Mouse (Mus musculus) G1E-ER4 (cell line): ENCODE data around the gene Pole. TPM values are rescaled to one million over a fixed set of nuclear protein-coding genes. Genes with fewer than 3 reads are reported as not detected.

ENCODE experiments used
- GATA1 ChIP-seq: IDR thresholded peaks from one replicate; pipeline ENCODE4 v1.8.0; 2012; ENCODE audit warnings: low read length, inconsistent platforms
- polyA plus RNA-seq: library from polyadenylated mRNA; stranded (reverse); fragments of >175 nt; gene quantifications from 2 replicates; pipeline ENCODE4 v1.2.3, GENCODE M21; 2012

Gene Pole
- polyA plus RNA-seq = 23.3 and 35.0 TPM in 2 replicates

DNA sequence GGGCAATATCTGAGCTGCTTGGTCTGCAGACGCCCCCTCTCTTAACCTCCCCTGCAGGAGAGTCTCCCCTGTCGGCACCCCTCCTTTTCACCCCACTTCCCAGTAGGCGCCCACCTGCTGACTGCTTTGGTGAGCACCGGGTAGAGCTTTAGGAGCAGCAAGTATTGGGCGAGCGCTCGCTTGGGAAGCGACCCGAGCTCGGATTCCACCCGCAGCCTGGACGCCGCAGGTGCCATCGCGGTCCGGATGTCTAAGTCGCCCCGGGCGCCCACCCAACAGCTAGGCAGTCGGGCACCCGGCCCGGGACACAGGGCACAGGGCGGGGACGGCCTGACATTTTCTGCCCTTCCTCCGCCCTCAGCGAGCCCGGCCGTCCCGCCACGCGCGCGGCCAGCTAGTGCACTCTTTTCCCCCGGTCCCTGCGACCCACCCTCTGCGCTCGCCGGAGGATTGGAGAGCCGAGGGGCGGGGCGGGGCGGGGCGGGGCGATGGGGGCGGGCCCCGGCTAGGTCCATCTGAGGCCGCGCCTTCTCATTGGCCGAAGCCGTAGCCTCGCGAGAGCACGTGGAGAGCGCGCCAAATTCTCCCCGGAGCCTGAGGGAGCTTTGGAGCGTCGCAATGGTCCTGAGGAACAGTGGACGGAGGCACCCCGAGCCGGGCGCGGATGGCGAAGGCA, at the start of gene Pole, which contains the start of gene Pxmp2:
Gene Pole, plus strand, starts transcription at position 537 of the 676 bp plus-strand sequence.
Gene Pxmp2, minus strand, starts transcription at position 417 of the 676 bp plus-strand sequence.
- TF ChIP-seq GATA1 = no peak

DNA sequence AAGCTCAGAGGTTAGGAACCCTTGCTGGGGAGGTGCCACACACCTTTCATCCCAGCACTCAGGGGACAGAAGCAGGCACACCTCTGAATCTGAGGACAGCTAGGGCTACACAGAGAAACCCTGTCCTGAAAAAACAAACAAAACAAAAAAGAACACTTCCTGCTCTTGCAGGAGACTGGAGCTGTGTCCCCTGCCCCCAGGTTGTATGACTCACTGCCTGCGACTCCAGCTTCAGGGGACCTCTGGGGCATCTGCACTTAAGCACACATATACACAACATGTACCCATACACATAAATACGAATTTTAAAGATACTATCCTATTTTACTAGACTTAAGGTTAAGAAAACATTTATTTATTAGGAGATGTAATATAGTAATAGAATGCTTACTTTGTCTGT, 42.0 kb upstream of the Pole start:
- TF ChIP-seq GATA1 = no peak

DNA sequence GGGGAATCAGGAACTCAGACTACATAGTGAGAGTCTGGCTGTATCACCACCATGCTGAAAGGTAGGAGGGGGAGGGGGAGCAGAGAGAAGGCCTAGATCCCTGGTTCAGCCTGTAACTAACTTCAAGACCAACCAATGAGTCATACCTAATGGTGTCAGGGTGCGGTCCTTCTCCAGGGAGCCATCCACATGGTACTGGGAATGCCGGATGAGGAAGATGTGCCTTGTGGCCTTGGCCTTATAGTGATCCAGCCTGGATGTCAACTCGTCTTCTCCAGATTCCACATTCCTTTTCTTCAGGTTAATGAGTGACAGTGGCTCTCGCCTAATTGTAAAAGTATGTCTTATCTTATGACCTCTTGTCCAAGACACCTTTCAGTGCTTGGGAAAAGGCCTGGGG, 19.2 kb upstream of the Pole start:
- TF ChIP-seq GATA1 = no peak

DNA sequence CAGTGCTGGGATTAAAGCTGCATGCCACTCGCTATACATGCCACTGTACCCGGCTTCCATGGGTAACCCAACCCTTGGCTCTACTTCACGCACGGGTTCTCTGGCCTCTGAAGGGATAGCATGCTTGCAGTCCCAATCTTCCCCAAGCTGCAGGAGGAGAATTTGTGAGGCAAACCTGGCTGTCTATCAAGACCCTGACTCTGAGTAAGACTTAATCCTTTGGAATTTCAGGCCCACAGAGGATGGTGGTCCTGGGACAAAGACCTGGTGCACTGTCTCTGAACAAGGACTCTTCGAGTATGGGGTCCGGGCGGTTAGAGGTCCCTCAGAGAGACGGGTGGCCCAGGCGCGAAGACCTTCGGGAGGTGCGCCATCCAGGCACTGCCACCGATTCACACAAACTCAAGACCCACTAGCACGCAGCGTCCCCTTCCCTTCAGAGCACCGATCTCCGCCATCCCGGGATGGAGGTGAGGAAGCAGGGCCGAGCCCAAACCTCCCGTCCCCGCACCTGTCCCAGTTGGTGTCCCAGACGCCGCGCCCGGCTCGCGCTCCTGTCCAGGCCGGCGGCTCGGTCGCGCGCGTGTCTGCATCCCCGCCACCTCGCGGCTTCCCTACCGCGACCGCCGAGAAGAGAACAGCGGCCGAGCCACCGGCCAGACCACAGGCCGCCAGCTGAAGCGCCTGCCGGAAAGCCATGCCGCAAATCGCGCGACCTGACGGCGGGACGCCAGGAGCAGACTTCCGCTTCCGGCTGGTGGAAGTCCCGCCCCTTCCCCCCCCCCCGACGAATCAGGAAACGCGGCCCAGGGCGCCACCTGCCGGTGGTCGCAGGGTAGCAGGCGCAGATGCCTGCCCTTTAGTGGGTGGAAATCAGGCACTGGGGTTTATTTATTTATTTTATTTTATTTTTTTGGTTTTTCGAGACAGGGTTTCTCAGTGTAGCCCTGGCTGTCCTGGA, 16.7 kb upstream of the Pole start, which contains the start of gene Pgam5:
Gene Pgam5, minus strand, starts transcription at position 773 of the 961 bp plus-strand sequence.
- TF ChIP-seq GATA1 = no peak

DNA sequence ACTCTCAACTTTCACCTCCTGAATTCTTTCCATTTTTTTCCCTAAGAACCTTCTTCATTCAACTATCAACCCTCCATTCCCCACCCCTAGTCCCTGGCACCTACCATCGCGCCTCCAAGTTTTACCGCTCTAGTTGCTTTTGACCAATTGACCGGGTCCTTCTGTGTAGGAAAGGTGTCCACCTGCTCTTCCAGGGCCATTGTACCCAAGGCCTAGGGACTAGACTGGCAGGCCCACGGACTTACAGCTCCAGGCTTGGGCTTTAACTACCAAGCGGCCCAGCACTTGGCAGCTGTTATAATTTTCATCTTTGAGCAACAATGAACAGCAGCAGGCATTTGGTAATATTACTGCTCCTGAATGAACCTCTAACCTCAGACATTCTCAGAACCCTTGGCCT, 15.9 kb upstream of the Pole start:
- no peak for TF ChIP-seq GATA1

DNA sequence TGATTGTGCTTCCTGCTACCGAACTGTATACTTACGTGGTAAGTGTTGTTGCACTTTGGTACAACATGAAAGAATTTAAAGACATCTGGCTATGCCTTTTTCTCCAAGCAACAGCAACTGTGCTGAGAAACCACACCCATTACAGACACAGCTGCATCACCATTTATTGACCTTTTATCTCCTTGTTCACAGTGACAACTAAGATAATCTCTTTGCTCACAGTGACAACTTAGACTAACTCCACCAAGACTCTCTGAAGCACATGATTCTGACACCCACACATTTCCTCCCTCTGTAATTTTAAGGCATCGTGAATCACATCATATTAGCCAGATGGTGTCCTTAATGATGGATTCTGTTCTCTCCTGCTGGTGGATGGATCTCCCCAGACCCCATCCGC, 12.0 kb upstream of the Pole start:
- peak; percentile 77 for TF ChIP-seq GATA1

DNA sequence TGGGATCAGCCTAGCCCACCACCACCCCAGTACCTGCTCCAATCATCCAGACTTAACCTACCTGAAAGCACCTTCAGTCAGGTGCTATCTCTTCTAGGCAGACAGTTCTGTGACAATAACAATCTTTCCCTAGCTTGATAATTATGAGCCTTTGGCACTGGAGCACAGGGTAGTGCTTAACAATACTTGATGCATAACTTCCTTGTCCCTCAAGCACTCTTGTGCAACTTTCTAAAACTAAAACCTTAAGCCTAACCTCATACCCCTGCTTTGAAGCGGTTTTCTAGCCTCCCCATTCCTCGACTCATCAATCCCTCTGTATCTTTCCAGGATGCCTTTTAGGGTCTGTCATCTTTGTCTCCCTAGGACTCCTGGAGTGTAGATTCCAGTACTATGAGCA, 11.3 kb upstream of the Pole start:
- no peak for TF ChIP-seq GATA1

DNA sequence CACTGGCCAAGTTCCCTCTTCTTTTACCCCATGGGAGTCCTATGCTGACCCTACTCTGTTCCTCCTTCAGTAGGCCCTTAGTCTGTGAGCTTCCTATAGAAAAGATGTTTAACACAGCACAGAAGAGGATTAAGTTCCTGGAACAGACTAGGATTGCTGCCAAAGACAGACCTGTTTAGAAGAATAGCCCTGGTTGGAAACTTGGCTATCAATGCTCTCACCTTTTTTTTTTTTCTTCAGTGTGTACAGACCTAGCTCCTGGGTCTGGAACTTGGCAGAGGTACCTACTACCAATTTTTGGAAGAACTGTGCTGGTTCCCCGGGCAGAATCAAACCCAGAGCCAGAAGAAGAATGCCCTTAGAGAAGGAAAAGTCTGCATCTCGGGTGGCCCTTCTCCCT, 9.7 kb upstream of the Pole start:
- no peak for TF ChIP-seq GATA1

DNA sequence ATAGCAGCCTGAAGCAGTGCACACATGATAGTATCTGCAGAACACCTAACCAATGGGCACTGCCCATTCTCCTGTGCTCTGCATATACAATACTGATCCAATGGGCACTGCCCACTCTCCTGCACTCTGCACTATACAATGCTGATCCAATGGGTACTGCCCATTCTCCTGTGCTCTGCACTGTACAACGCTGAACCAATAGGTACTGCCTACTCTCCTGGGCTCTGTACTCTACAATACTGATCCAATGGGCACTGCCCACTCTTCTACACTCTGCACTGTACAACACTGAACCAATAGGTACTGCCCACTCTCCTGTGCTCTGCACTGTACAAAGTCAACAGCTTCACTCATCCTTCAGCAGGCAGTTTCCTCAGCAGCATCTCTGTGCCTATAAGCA, 9.2 kb upstream of the Pole start:
- TF ChIP-seq GATA1 = no peak

DNA sequence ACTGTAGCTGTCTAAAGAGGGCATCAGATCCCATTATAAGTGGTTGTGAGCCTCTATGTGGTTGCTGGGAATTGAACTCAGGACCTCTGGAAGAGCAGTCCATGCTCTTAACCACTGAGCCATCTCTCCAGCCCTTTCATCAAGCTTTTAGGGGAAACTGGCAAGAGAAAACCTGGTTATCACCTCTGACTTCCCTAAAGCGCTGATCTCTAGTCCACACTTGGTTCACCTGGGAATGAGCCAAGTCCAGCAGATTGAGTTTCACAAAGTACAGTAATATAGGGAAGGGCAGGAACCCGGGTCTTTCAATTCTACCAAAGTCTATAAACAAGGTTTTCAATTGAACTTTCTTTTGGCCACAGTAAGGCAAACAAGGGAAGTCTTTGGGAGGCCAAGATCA, 4.1 kb upstream of the Pole start:
- TF ChIP-seq GATA1 = no peak

DNA sequence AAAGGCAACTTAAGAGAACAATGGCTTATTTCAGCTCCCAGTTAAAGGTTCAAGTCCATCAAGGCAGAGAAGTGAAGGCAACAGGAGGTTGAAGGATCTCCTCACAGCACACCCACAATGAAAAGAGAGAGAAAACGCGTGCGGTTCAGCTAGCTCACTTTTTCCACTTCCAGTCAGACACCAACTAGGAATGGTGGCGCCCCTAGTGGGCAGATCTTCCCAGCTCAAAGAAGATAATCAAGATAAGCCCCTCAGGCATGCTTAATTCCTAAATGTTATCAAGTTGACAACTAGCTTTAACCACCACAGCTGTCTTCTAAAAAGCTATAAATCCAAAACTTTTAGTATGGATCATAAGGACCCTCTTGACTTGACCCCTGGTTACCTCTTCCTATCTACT, 1.6 kb upstream of the Pole start:
- peak; percentile 71 for TF ChIP-seq GATA1

DNA sequence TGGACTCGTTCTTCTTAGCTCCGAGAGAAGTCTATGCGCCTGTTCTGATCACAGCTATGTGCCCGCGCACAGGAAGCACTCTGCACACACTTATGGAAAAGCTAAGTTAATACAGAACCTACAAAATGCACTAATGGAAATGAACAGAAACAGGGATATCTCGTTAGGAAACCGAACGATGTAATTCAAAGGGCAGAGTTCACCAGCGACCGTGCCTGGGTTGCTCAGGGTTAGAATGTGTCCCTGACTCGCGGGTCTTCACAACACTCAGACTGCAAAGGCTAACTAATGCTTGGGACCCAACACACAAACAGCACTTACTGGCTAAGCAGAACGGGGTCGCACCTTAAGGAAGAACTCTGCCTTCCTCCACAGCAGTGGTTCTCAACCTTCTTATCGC, 950 bp upstream of the Pole start:
- TF ChIP-seq GATA1 = no peak

DNA sequence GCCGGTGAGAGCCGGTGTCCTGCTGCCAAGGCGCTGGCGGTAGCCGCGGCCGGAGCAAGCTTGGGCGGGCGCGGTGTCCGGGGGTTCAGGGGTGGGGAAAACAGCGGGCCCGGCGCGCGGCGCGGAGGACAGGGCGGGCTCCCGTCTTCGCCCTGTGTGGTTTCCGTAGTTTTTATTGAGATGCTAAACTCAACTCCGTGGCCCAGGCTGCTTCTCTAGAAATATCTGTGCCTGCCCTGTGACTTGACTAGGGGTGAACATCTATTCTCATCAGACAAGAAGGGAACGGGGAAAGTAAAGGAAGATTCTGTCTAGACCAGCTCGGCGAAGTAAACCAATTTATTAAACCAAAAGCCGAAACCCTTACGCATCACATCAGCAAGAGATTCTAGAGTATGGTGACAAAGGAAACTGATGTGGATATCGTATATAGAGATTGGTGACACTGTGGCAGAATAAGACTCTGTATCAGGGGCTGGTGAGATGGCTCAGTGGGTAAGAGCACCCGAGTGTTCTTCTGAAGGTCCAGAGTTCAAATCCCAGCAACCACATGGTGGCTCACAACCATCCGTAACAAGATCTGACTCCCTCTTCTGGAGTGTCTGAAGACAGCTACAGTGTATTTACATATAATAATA, 459 bp downstream of the Pole start:
- no peak for TF ChIP-seq GATA1

DNA sequence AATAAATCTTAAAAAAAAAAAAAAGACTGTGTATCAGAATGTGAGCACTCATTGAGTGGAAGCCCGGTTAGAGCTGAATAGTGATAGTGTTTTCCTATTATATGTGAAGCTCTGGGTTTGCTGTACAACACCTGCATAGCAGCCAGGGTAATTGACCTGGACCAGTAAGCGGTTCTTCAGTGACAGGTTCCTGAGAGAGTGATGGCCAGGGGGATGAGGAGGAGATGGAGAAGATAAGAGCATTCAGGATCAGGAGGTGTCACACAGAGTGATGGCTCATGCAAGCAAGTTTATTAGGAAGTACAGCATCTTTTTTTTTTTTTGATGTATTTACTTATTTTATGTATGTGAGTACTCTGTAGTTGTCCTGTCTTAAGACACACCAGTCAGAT, 974 bp downstream of the Pole start:
- TF ChIP-seq GATA1 = no peak

DNA sequence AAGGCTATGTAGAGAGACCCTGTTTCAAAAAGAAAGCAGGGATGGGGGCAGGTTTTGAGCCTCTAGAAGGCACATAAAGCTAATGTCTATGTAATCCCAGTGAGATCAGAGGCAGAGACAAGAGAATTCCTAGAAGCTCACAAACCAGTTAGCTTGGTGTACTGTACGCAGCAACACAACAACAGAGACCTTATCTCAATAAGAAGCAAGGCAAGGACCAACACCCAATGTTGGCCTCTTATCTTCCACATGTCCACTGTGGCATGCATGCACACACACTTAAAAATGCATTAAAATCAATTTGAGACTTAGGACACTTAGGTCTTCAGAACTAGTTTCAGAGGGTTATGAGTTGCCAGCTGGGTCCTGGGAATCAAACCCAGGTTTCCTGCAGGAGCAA, 5.5 kb downstream of the Pole start:
- no peak for TF ChIP-seq GATA1

DNA sequence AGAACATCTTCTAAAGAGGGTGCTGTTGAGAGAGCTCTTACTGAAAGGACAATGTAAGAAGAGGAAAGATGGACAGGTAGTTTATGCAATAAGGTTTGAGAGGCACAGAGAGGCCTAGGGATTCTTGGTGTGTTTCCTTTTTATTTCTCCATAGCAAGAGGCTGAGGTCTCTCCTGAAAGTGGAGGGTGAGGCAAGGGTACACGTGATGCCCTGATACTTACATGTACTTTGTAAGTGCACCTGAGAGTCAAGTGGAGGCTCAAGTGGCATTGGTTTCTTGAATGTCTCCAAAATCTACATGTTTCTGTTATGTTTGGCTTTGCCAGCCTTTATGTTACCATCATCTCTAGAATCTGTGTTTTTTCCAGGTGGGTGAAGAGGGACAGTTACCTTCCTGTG, 10.5 kb downstream of the Pole start:
- no peak for TF ChIP-seq GATA1
